Mouse (Mus musculus) stomach, postnatal 0 days (tissue): ENCODE measurements around the gene Clcnka. TPM values are rescaled to one million over a fixed set of nuclear protein-coding genes. Genes with fewer than 3 reads are reported as not detected.

ENCODE experiments used
- ATAC-seq: fragments of 200-750 bp; cut with Nextera tagmentation; 2 replicates; pipeline ENCODE4 v1.8.0; 2017; ENCODE audit not compliant: low FRiP score, low TSS enrichment
- DNase-seq: peaks from one replicate; pipeline ENCODE4 v3.0.0-alpha.2; 2016; ENCODE audit warnings: low spot score
- H3K27ac ChIP-seq: fragments of 300-500 bp; sonication (generic); replicated peaks from 2 replicates; pipeline ENCODE4 v1.5.1; 2014; ENCODE audit warnings: mild to moderate bottlenecking, control low read depth
- H3K27me3 ChIP-seq: fragments of 300-500 bp; sonication (generic); 2 replicates; pipeline ENCODE4 v1.6.1; 2014; ENCODE audit warnings: low read length; ENCODE audit not compliant: control insufficient read depth, insufficient read depth
- H3K36me3 ChIP-seq: fragments of 300-500 bp; sonication (generic); 2 replicates; pipeline ENCODE4 v1.6.1; 2014; ENCODE audit warnings: low read length, mixed read lengths; ENCODE audit not compliant: control insufficient read depth, insufficient read depth
- H3K4me1 ChIP-seq: fragments of 300-500 bp; sonication (generic); replicated peaks from 2 replicates; pipeline ENCODE4 v1.6.1; 2014; ENCODE audit warnings: antibody characterized with exemption; ENCODE audit not compliant: control insufficient read depth, insufficient read depth
- H3K4me2 ChIP-seq: fragments of 300-500 bp; sonication (generic); replicated peaks from 2 replicates; pipeline ENCODE4 v1.6.1; 2014; ENCODE audit warnings: low read depth, mild to moderate bottlenecking, control low read depth, moderate library complexity
- H3K4me3 ChIP-seq: fragments of 300-500 bp; sonication (generic); 2 replicates; pipeline ENCODE4 v1.5.1; 2014; ENCODE audit warnings: low read depth, low read length, control low read depth
- H3K9ac ChIP-seq: fragments of 300-500 bp; sonication (generic); 2 replicates; pipeline ENCODE4 v1.6.1; 2014; ENCODE audit warnings: mild to moderate bottlenecking, low read length, control low read depth, mixed read lengths
- H3K9me3 ChIP-seq: fragments of 300-500 bp; sonication (generic); 2 replicates; pipeline ENCODE4 v1.6.1; 2016; ENCODE audit warnings: low read length; ENCODE audit not compliant: control insufficient read depth
- CTCF ChIP-seq: IDR thresholded peaks from 2 replicates; pipeline ENCODE4 v1.5.1; 2016; ENCODE audit warnings: antibody characterized with exemption, low read depth, mild to moderate bottlenecking, moderate library complexity
- EP300 ChIP-seq: optimal IDR thresholded peaks from 2 replicates; pipeline ENCODE3; 2016; ENCODE audit warnings: antibody characterized with exemption
- WGBS: fragments of 180-500 bp; shearing (Covaris S2); extraction: QIAGEN DNeasy Blood & Tissue Kit; methylation state at CpG from one replicate; pipeline ENCODE4 v1.1.7; 2014; 5-methylcytosine and 5-hydroxymethylcytosine counted together
- polyA plus RNA-seq: library from polyadenylated mRNA; unstranded; fragments of >200 nt; fragmentation: Nextera tagmentation; extraction: Ambion mirVana; gene quantifications from 2 replicates; pipeline ENCODE4 v1.2.1, GENCODE M21; 2015

The Clcnka gene
- polyA plus RNA-seq, 1 experiment from 2014 or later = not detected

- H3K27ac ChIP-seq = no peak overlapping the region
- ATAC-seq = no peak
- H3K9me3 ChIP-seq = no peaks in the 10 kb centered on the region
- H3K27me3 ChIP-seq = no peaks in the 10 kb centered on the region
- H3K4me2 ChIP-seq = no peak overlapping the region
- no peaks in the 10 kb centered on the region for H3K36me3 ChIP-seq
- H3K9ac ChIP-seq = no peak overlapping the region
- no peak overlapping the region for H3K4me3 ChIP-seq
- 40% methylated on average over 7 of the region's 7 CpGs for WGBS
- TF ChIP-seq EP300 (no peak), CTCF (peak; percentile 73)
- DNase-seq = peak; percentile 59
- peaks cover 2% of the 10 kb centered on the region; the same call in 1 of the 2 replicates for H3K4me1 ChIP-seq
These were observed 37.7 kb downstream of the Clcnka start for GRCm38 (mm10) chr4:141360846-141361245.

- no peak for TF ChIP-seq EP300
- TF ChIP-seq CTCF = no peak
- Histone ChIP-seq H3K9me3 (no peaks in the 10 kb centered on the region), H3K36me3 (no peaks in the 10 kb centered on the region), H3K4me2 (no peak overlapping the region), H3K9ac (no peak overlapping the region), H3K27me3 (no peaks in the 10 kb centered on the region), H3K27ac (no peak overlapping the region), H3K4me1 (peaks cover 2% of the 10 kb centered on the region; the same call in 1 of the 2 replicates), H3K4me3 (no peak overlapping the region)
- no peak for DNase-seq
- WGBS = 74% methylated on average over 6 of the region's 6 CpGs
- no peak for ATAC-seq
These were observed 39.3 kb downstream of the Clcnka start for GRCm38 (mm10) chr4:141359222-141359621.

- no peak for ATAC-seq
- DNase-seq = no peak
- Histone ChIP-seq H3K36me3 (no peaks in the 10 kb centered on the region), H3K9me3 (no peaks in the 10 kb centered on the region), H3K4me3 (no peak overlapping the region), H3K9ac (no peak overlapping the region), H3K4me2 (no peak overlapping the region), H3K27me3 (no peaks in the 10 kb centered on the region), H3K27ac (no peak overlapping the region), H3K4me1 (peaks cover 2% of the 10 kb centered on the region; the same call in 1 of the 2 replicates)
- TF ChIP-seq EP300 = no peak
- no peak for TF ChIP-seq CTCF
These were observed 40.7 kb downstream of the Clcnka start for GRCm38 (mm10) chr4:141357811-141358210.

GRCm38 (mm10) chr4:141353868-141354267 lies 44.7 kb downstream of the Clcnka start:
- Histone ChIP-seq H3K9ac (no peak overlapping the region), H3K4me2 (no peak overlapping the region), H3K4me3 (no peak overlapping the region), H3K4me1 (no peaks in the 10 kb centered on the region), H3K36me3 (no peaks in the 10 kb centered on the region), H3K9me3 (no peaks in the 10 kb centered on the region), H3K27ac (peak overlapping the region; percentile 89), H3K27me3 (no peaks in the 10 kb centered on the region)
- ATAC-seq = peak; percentile 81
- DNase-seq = peak; percentile 85
- TF ChIP-seq EP300 (peak; percentile 49), CTCF (0 out of 2 replicates have a peak, but pooled peaks have one; percentile 21)
- 31% methylated on average over 8 of the region's 8 CpGs for whole genome bisulfite sequencing

- H3K27ac ChIP-seq = peak overlapping the region; percentile 89
- H3K9me3 ChIP-seq = no peaks in the 10 kb centered on the region
- H3K27me3 ChIP-seq = no peaks in the 10 kb centered on the region
- H3K4me2 ChIP-seq = no peak overlapping the region
- H3K36me3 ChIP-seq = no peaks in the 10 kb centered on the region
- H3K4me1 ChIP-seq = no peaks in the 10 kb centered on the region
- WGBS = 52% methylated on average over 5 of the region's 5 CpGs
- no peak overlapping the region for H3K4me3 ChIP-seq
- no peak overlapping the region for H3K9ac ChIP-seq
- TF ChIP-seq EP300 (no peak), CTCF (no peak)
- ATAC-seq (peak; percentile 28), DNase-seq (no peak)
These were observed 45.5 kb downstream of the Clcnka start for GRCm38 (mm10) chr4:141352986-141353385.

GRCm38 (mm10) chr4:141351972-141352371 lies 46.6 kb downstream of the Clcnka start:
- Histone ChIP-seq H3K4me1 (no peaks in the 10 kb centered on the region), H3K9ac (no peak overlapping the region), H3K4me2 (0 out of 2 replicates have a peak overlapping the region, but pooled peaks have one; percentile 11), H3K36me3 (no peaks in the 10 kb centered on the region), H3K27ac (no peak overlapping the region), H3K9me3 (no peaks in the 10 kb centered on the region), H3K4me3 (no peak overlapping the region), H3K27me3 (no peaks in the 10 kb centered on the region)
- DNase-seq (no peak), ATAC-seq (no peak)
- WGBS = 43% methylated on average over 7 of the region's 7 CpGs
- TF ChIP-seq EP300 = no peak
- TF ChIP-seq CTCF = no peak
